Mouse (Mus musculus) spleen, postnatal 36 days (tissue): Measurements from ENCODE around the gene Eipr1.

ENCODE experiments used
- DNase-seq, 2 experiments: peaks; one replicate each; pipeline ENCODE4 v3.0.0; 2022; ENCODE audit warnings: low spot score in 2 of 2, mixed read lengths in 1 of 2

The Eipr1 gene

GRCm38 (mm10) chr12:28823518-28823917 lies 71.9 kb downstream of the Eipr1 start:
- DNase-seq, result no peak

GRCm38 (mm10) chr12:28829502-28829901 lies 77.9 kb downstream of the Eipr1 start:
- no peak for DNase-seq

- no peak for DNase-seq
These were observed 78.9 kb downstream of the Eipr1 start for GRCm38 (mm10) chr12:28830471-28830870.

- DNase-seq, result peak in 1 of 2 experiments; percentile 17
These were observed 79.6 kb downstream of the Eipr1 start for GRCm38 (mm10) chr12:28831066-28831733.

- DNase-seq, result peak; percentile 14 to 26
These were observed 82.7 kb downstream of the Eipr1 start for GRCm38 (mm10) chr12:28834266-28834665.

GRCm38 (mm10) chr12:28835683-28836082 lies 84.1 kb downstream of the Eipr1 start:
- DNase-seq, result no peak

GRCm38 (mm10) chr12:28838268-28838667 lies 86.7 kb downstream of the Eipr1 start:
- DNase-seq, result no peak

GRCm38 (mm10) chr12:28838971-28839370 lies 87.4 kb downstream of the Eipr1 start:
- no peak for DNase-seq

- DNase-seq, result no peak
These were observed 89.6 kb downstream of the Eipr1 start for GRCm38 (mm10) chr12:28841179-28841698.

- DNase-seq, result no peak
These were observed 94.2 kb downstream of the Eipr1 start for GRCm38 (mm10) chr12:28845811-28846210.

- DNase-seq, result no peak
These were observed 95.8 kb downstream of the Eipr1 start for GRCm38 (mm10) chr12:28847401-28847800.

- DNase-seq, result no peak
These were observed 97.4 kb downstream of the Eipr1 start for GRCm38 (mm10) chr12:28848726-28849612.

- DNase-seq, result no peak
These were observed 108.1 kb downstream of the Eipr1 start for GRCm38 (mm10) chr12:28859495-28860263.

GRCm38 (mm10) chr12:28860264-28860560 lies 108.6 kb downstream of the Eipr1 start:
- no peak for DNase-seq

GRCm38 (mm10) chr12:28863260-28863659 lies 111.7 kb downstream of the Eipr1 start:
- DNase-seq, result no peak

GRCm38 (mm10) chr12:28866121-28866520 lies 114.5 kb downstream of the Eipr1 start:
- no peak for DNase-seq

GRCm38 (mm10) chr12:28868794-28869193 lies 117.2 kb downstream of the Eipr1 start:
- no peak for DNase-seq

- no peak for DNase-seq
These were observed 120.7 kb downstream of the Eipr1 start for GRCm38 (mm10) chr12:28872271-28872670.

GRCm38 (mm10) chr12:28874781-28875251 lies 123.2 kb downstream of the Eipr1 start:
- no peak for DNase-seq

- no peak for DNase-seq
These were observed 123.9 kb downstream of the Eipr1 start for GRCm38 (mm10) chr12:28875471-28875870.

- no peak for DNase-seq
These were observed 128.9 kb downstream of the Eipr1 start for GRCm38 (mm10) chr12:28880471-28880870.

GRCm38 (mm10) chr12:28887712-28888111 lies 136.1 kb downstream of the Eipr1 start:
- DNase-seq, result no peak
